In the genomic region with DNA sequence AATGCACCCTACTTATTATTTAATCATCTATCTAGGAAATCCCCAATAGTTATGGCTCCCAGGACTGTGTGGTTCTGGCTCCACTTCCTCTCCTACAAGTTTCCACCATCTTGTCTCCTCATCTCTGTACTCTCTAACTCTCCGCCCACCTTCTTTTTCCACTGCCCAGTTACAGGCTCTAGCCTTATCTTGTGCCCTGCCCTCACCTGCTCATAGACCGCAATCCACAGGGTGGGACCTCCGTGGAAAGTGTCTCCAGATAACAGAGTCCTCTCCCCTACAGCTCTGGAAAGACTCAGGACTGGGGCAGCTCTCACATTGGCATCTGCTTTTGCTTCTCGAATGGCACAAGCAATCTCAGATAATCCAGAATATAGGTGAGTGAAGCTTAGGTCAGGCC, we compare ENCODE assay signal across 29 mouse cellular contexts. TPM values are rescaled to one million over a fixed set of nuclear protein-coding genes. Genes with fewer than 3 reads are reported as not detected.
"Had no signal": no experiment of that assay in that cellular context is flagged by ENCODE, and none has a peak within 500 bp of the region (broad histone marks: within the 10 kb centered on the region; RNA-seq: fewer than 3 reads in every experiment).

No protein-coding gene starts in this region.

- DNase-seq: kidney, adult 18-20 months; kidney, adult 9 months; kidney, postnatal 14 days; kidney, postnatal 4 days; lung, adult 2 months; right cerebral cortex, adult 18-20 months; right cerebral cortex, postnatal 14 days; right cerebral cortex, postnatal 4 days; spleen, adult 18-20 months; thymus, adult 18-20 months; thymus, postnatal 4 days had no signal

- H3K4me2 ChIP-seq: limb, embryonic 13.5 days; midbrain, embryonic 12.5 days; midbrain, embryonic 15.5 days; neural tube, embryonic 12.5 days; neural tube, embryonic 15.5 days; stomach, embryonic 15.5 days had no signal

- H3K4me1 ChIP-seq: limb, embryonic 10.5 days; limb, embryonic 13.5 days; midbrain, embryonic 12.5 days; midbrain, embryonic 15.5 days; neural tube, embryonic 12.5 days; neural tube, embryonic 15.5 days; stomach, embryonic 15.5 days had no signal

- ATAC-seq: inflammation-experienced regulatory T-cells, adult 6 months; intestine, embryonic 16.5 days; midbrain, embryonic 15.5 days had no signal

- H3K4me3 ChIP-seq: limb, embryonic 10.5 days; limb, embryonic 13.5 days; megakaryocyte, embryonic 14.5 days; midbrain, embryonic 12.5 days; midbrain, embryonic 15.5 days; neural tube, embryonic 12.5 days; neural tube, embryonic 15.5 days; stomach, embryonic 15.5 days had no signal

- H3K27ac ChIP-seq: limb, embryonic 10.5 days; limb, embryonic 13.5 days; macrophage; midbrain, embryonic 12.5 days; midbrain, embryonic 15.5 days; neural tube, embryonic 12.5 days; neural tube, embryonic 15.5 days; stomach, embryonic 15.5 days had no signal

- H3K9me3 ChIP-seq: limb, embryonic 10.5 days; limb, embryonic 13.5 days; megakaryocyte, embryonic 14.5 days; midbrain, embryonic 12.5 days; midbrain, embryonic 15.5 days; neural tube, embryonic 12.5 days; neural tube, embryonic 15.5 days; stomach, embryonic 15.5 days had no signal

- H3K27me3 ChIP-seq: limb, embryonic 13.5 days; midbrain, embryonic 12.5 days; midbrain, embryonic 15.5 days; neural tube, embryonic 12.5 days; neural tube, embryonic 15.5 days; stomach, embryonic 15.5 days had no signal

- H3K9ac ChIP-seq: limb, embryonic 13.5 days; midbrain, embryonic 12.5 days; midbrain, embryonic 15.5 days; neural tube, embryonic 12.5 days; neural tube, embryonic 15.5 days; stomach, embryonic 15.5 days had no signal

- H3K36me3 ChIP-seq: limb, embryonic 10.5 days; limb, embryonic 13.5 days; midbrain, embryonic 12.5 days; midbrain, embryonic 15.5 days; neural tube, embryonic 12.5 days; neural tube, embryonic 15.5 days; stomach, embryonic 15.5 days had no signal

RNA-seq across cellular contexts. Expression of a gene that starts 9.3 kb away (rescaled TPM):
- total RNA-seq: layer of hippocampus, adult 18-20 months; layer of hippocampus, postnatal 14 days; left cerebral cortex, adult 18-20 months; left cerebral cortex, postnatal 25 days; liver, adult 2 months had no signal
- polyA plus RNA-seq: inflammation-experienced regulatory T-cells, adult 6 months; kidney, embryonic 16.5 days; limb, embryonic 10.5 days; limb, embryonic 13.5 days; liver, adult 2 months; lung, adult 2 months; lung, embryonic 16.5 days; macrophage; midbrain, embryonic 12.5 days; midbrain, embryonic 15.5 days; neural tube, embryonic 12.5 days; neural tube, embryonic 15.5 days had no signal

RNA-seq across cellular contexts. Expression of a gene that starts 15.6 kb away (rescaled TPM):
- polyA plus RNA-seq: lung, adult 2 months; macrophage had no signal

RNA-seq across cellular contexts. Expression of a gene that starts 16.8 kb away (rescaled TPM):
- polyA plus RNA-seq: macrophage had no signal

RNA-seq across cellular contexts. Expression of a gene that starts 18.0 kb away (rescaled TPM):
- polyA plus RNA-seq: liver, adult 2 months; macrophage; midbrain, embryonic 15.5 days; neural tube, embryonic 15.5 days had no signal

RNA-seq across cellular contexts. Expression of a gene that starts 22.2 kb away (rescaled TPM):
- polyA plus RNA-seq: liver, adult 2 months had no signal
